Mouse (Mus musculus): ENCODE measurements around the gene Defa30. TPM values are rescaled to one million over a fixed set of nuclear protein-coding genes. Genes with fewer than 3 reads are reported as not detected.
"Not testable (repeated sequence)": the region's sequence is repeated elsewhere in the genome, so short reads cannot be mapped to it uniquely, and the experiment has no call there.

Gene Defa30
- total RNA-seq (2021), result not detected
- long read RNA-seq, experiment 1, result 0 reads
- long read RNA-seq, experiment 2, result 0 reads

GRCm38 (mm10) chr8:21134342-21134741 lies at the start of gene Defa30:
Gene Defa30, plus strand, starts transcription at chr8:21134642.
- DNase-seq, result not testable (repeated sequence)

- DNase-seq, result peak; percentile 2
Measured at GRCm38 (mm10) chr8:21093106-21093505, 41.3 kb upstream of the Defa30 start.

DNA sequence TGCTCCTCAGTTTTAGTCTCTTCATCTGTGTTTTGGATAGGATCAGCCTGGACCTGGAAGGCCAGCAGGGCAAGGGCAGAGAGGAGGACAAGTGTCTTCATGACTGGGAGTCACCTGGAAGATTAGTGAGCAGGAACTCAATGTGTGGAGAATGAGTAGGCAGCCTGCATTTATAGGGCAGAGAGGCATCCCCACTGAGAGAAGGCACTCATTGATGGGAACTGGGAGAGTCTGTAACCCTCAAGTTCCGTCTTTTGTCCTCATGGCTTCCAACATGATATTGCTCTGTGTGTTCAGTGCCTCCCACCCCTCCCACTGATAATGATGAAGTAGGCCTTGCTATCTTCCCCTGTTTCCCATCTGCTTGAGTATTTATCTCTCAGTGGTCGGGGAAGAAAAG lies 38.5 kb upstream of the Defa30 start, which contains the start of gene Gm14851:
Gene Gm14851, minus strand, starts transcription at position 101 of the 400 bp plus-strand sequence.
- not testable (repeated sequence) for DNase-seq

DNA sequence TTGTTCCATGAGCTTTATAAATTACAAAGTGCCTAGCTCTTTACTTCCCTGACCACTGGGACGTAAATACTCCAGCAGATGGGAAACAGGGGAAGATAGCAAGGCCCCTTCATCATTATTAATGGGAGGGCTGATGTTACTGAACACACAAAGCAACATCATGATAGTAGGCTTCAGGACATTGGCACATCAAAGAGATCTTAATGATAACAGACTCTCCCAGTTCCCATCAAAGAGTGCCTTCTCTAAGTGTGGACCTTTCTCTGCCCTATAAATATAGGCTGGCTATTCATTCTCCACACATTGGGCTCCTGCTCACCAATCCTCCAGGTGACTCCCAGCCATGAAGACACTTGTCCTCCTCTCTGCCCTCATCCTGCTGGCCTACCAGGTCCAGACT lies 27.5 kb downstream of the Defa30 start, which contains the start of gene Defa22:
Gene Defa22, plus strand, starts transcription at position 301 of the 400 bp plus-strand sequence.
- not testable (repeated sequence) for DNase-seq

Other genes with a start within 250 kb of the Defa30 start
- gene Defb33, start 242.0 kb upstream of the Defa30 start, total RNA-seq (2021), result not detected
- gene Gm15056, start 232.0 kb upstream of the Defa30 start, total RNA-seq (2021), result not detected
- gene Gm6040, start 212.6 kb upstream of the Defa30 start, total RNA-seq (2021), result not detected
- gene AY761185, start 189.9 kb upstream of the Defa30 start, total RNA-seq (2021), result not detected
- not detected for gene Defa21, start 109.1 kb upstream of the Defa30 start, total RNA-seq (2021)
- gene Defa23, start 79.6 kb upstream of the Defa30 start, total RNA-seq (2021), result not detected
- gene Defa35, start 69.6 kb upstream of the Defa30 start, total RNA-seq (2021), result not detected
- gene Defa25, start 50.2 kb upstream of the Defa30 start, total RNA-seq (2021), result not detected
- not detected for gene Gm14851, start 38.6 kb upstream of the Defa30 start, total RNA-seq (2021)
- gene Defa22, start 27.6 kb downstream of the Defa30 start, total RNA-seq (2021), result not detected
- gene Defa31, start 57.0 kb downstream of the Defa30 start, total RNA-seq (2021), result not detected
- not detected for gene Gm15293, start 66.9 kb downstream of the Defa30 start, total RNA-seq (2021)
- not detected for gene Gm15292, start 115.1 kb downstream of the Defa30 start, total RNA-seq (2021)
- gene Defa27, start 180.9 kb downstream of the Defa30 start, total RNA-seq (2021), result not detected
- gene Defa29, start 192.4 kb downstream of the Defa30 start, total RNA-seq (2021), result not detected
- not detected for gene Defa2, start 243.9 kb downstream of the Defa30 start, total RNA-seq (2021)

All from gastrocnemius, postnatal 10 days (tissue).